ENCODE assay signal across 8 mouse cellular contexts in genomic region chr14:119027130-119027529, GRCm38 (mm10).
DNase-seq lines count a peak whose midpoint lies in the region; ATAC-seq and TF ChIP-seq lines count a peak whose summit lies in the region.

No protein-coding gene starts in this region.

- H3K9ac ChIP-seq in lung, postnatal 0 days (replicated peaks; ENCODE audit: low read depth) = no peak overlapping the region

- WGBS in large intestine, adult 2 months = 29% methylated on average over 4 of the region's 4 CpGs
- WGBS in lung, postnatal 0 days = 37% methylated on average over 4 of the region's 4 CpGs

- intact Hi-C loops in heart, postnatal 10 days (cut with DNase I) = loop anchor here (1.0 to 5.0 kb wide), 3 partner anchors 41 to 205 kb away; no protein-coding TSS in a partner anchor

- no peak for TF ChIP-seq EP300 in lung, postnatal 0 days (IDR thresholded peaks at IDR 0.05)

- no peak overlapping the region for H3K27ac ChIP-seq in lung, postnatal 0 days (ENCODE audit: low read length)

- TF ChIP-seq CTCF in lung, postnatal 0 days (IDR thresholded peaks at IDR 0.05) = peak; percentile 94

- no peaks in the 10 kb centered on the region for H3K9me3 ChIP-seq in lung, postnatal 0 days (ENCODE audit: low read length)

- H3K27me3 ChIP-seq in lung, postnatal 0 days (replicated peaks; ENCODE audit: insufficient read depth, low read length) = no peaks in the 10 kb centered on the region

- H3K4me1 ChIP-seq in lung, postnatal 0 days (ENCODE audit: insufficient read depth, low read depth, low read length) = no peaks in the 10 kb centered on the region

- H3K36me3 ChIP-seq in lung, postnatal 0 days (ENCODE audit: insufficient read depth, low read length) = no peaks in the 10 kb centered on the region

- DNase-seq in frontal cortex, postnatal 14 days (ENCODE audit: low spot score in 2 of 2) = no peak
- DNase-seq in adrenal gland, adult 18-20 months (ENCODE audit: low spot score in 2 of 2) = peak; percentile 56 to 58
- DNase-seq in embryo, embryonic 9.5 days (ENCODE audit: extremely low spot score) = peak; percentile 62
- peak; percentile 65 to 79 for DNase-seq in heart, postnatal 10 days
- DNase-seq in large intestine, adult 2 months (ENCODE audit: low read depth, low spot score) = peak; percentile 32
- peak; percentile 89 for DNase-seq in lung, postnatal 0 days (ENCODE audit: low spot score)
- peak; percentile 67 for DNase-seq in skeletal muscle tissue, adult 2 months (ENCODE audit: low read depth, low spot score)

- H3K4me2 ChIP-seq in lung, postnatal 0 days (replicated peaks; ENCODE audit: low read depth, low read length) = no peak overlapping the region

- peak; percentile 94 for ATAC-seq in frontal cortex, adult (ENCODE audit: low TSS enrichment)
- ATAC-seq in lung, postnatal 0 days = peak; percentile 80

- no peak overlapping the region for H3K4me3 ChIP-seq in lung, postnatal 0 days (ENCODE audit: low read depth, low read length)

Comparison
In these comparisons a context has a peak if more than half of its experiments do, and no peak if none do; other contexts are left out.
1. DNase-seq: peak in adrenal gland, adult 18-20 months (2 of 2), embryo, embryonic 9.5 days (single experiment), heart, postnatal 10 days (2 of 2), large intestine, adult 2 months (single experiment), lung, postnatal 0 days (single experiment) and skeletal muscle tissue, adult 2 months (single experiment); none in frontal cortex, postnatal 14 days (0 of 2).